Mouse (Mus musculus) heart, embryonic 11.5 days (tissue): ENCODE results near the gene Osr1. TPM values are rescaled to one million over a fixed set of nuclear protein-coding genes. Genes with fewer than 3 reads are reported as not detected.

Experiments
- ATAC-seq: fragments of 200-750 bp; cut with Nextera tagmentation; replicated peaks from 2 replicates; pipeline ENCODE4 v1.8.0; 2017; ENCODE audit warnings: moderate library complexity; ENCODE audit not compliant: insufficient number of reproducible peaks, low FRiP score, low TSS enrichment
- H3K27ac ChIP-seq: fragments of 300-500 bp; sonication (generic); 2 replicates; pipeline ENCODE4 v1.5.1; 2014; ENCODE audit warnings: mild to moderate bottlenecking, low read depth, low read length
- H3K27me3 ChIP-seq: fragments of 300-500 bp; sonication (generic); 2 replicates; pipeline ENCODE4 v1.6.1; 2014; ENCODE audit warnings: mild to moderate bottlenecking, low read length, mixed read lengths; ENCODE audit not compliant: control insufficient read depth, insufficient read depth
- H3K36me3 ChIP-seq: fragments of 300-500 bp; sonication (generic); 2 replicates; pipeline ENCODE4 v1.6.1; 2014; ENCODE audit warnings: mild to moderate bottlenecking, low read length, moderate library complexity, mixed read lengths; ENCODE audit not compliant: control insufficient read depth, insufficient read depth
- H3K4me1 ChIP-seq: fragments of 300-500 bp; sonication (generic); 2 replicates; pipeline ENCODE4 v1.6.1; 2014; ENCODE audit warnings: low read length; ENCODE audit not compliant: control insufficient read depth, insufficient read depth
- H3K4me2 ChIP-seq: fragments of 300-500 bp; sonication (generic); 2 replicates; pipeline ENCODE4 v1.6.1; 2014; ENCODE audit warnings: mild to moderate bottlenecking, moderate library complexity
- H3K4me3 ChIP-seq: fragments of 300-500 bp; sonication (generic); 2 replicates; pipeline ENCODE4 v1.5.1; 2014; ENCODE audit warnings: low read depth, low read length
- H3K9ac ChIP-seq: fragments of 300-500 bp; sonication (generic); 2 replicates; pipeline ENCODE4 v1.6.1; 2014; ENCODE audit warnings: mild to moderate bottlenecking, low read depth, low read length, moderate library complexity
- H3K9me3 ChIP-seq: fragments of 300-500 bp; sonication (generic); replicated peaks from 2 replicates; pipeline ENCODE4 v1.6.1; 2016; ENCODE audit warnings: low read length; ENCODE audit not compliant: control insufficient read depth
- WGBS: fragments of 180-500 bp; shearing (Covaris S2); extraction: QIAGEN DNeasy Blood & Tissue Kit; methylation state at CpG from one replicate; pipeline ENCODE4 v1.1.7; 2014; ENCODE audit not compliant: insufficient replicate concordance; 5-methylcytosine and 5-hydroxymethylcytosine counted together
- polyA plus RNA-seq: library from polyadenylated mRNA; unstranded; fragments of >200 nt; fragmentation: Nextera tagmentation; extraction: Ambion mirVana; gene quantifications from 2 replicates; pipeline ENCODE4 v1.2.1, GENCODE M21; 2014

Gene Osr1
- polyA plus RNA-seq, 1 experiment from 2014 or later, result 13.5 TPM

- peaks cover 56% of the 10 kb centered on the region for H3K27me3 ChIP-seq
- H3K9me3 ChIP-seq, result no peaks in the 10 kb centered on the region
- no peak overlapping the region for H3K4me3 ChIP-seq
- WGBS, result 14% methylated on average over 14 of the region's 14 CpGs
- no peak for ATAC-seq
- H3K36me3 ChIP-seq, result no peaks in the 10 kb centered on the region
- H3K4me1 ChIP-seq, result peaks cover 4% of the 10 kb centered on the region; the same call in 1 of the 2 replicates
- H3K4me2 ChIP-seq, result 0 out of 2 replicates have a peak overlapping the region, but pooled peaks have one; percentile 12
- no peak overlapping the region for H3K27ac ChIP-seq
- no peak overlapping the region for H3K9ac ChIP-seq
These were observed 12.5 kb downstream of the Osr1 start for GRCm38 (mm10) chr12:9582248-9582995.

DNA sequence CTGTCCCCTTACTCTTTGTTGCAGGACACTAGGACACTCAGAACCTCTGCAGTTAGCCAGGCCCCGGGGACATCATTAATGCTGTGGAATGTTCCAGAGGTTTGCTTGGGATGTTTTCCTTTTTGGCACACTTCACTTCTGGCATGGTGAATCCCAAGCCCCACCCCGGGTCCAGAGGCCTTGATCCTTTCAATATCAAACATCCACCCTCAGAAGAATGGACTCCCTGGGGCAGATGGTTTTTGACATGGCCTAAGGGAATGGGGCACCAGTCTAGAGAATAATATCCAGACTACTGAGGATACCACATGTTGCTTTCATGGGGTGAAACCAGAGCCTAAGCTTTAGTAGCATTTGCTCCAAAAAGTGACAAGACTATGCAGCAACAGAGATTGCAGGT is 13.5 kb downstream of the Osr1 start:
- no peaks in the 10 kb centered on the region for H3K36me3 ChIP-seq
- peaks cover 4% of the 10 kb centered on the region; the same call in 1 of the 2 replicates for H3K4me1 ChIP-seq
- no peaks in the 10 kb centered on the region for H3K9me3 ChIP-seq
- H3K27me3 ChIP-seq, result peaks cover 46% of the 10 kb centered on the region
- no peak overlapping the region for H3K9ac ChIP-seq
- H3K4me2 ChIP-seq, result no peak overlapping the region
- 34% methylated on average over 2 of the region's 2 CpGs for WGBS
- no peak overlapping the region for H3K27ac ChIP-seq
- no peak for ATAC-seq
- H3K4me3 ChIP-seq, result no peak overlapping the region

GRCm38 (mm10) chr12:9584366-9585084 is 14.6 kb downstream of the Osr1 start:
- peaks cover 35% of the 10 kb centered on the region for H3K27me3 ChIP-seq
- no peaks in the 10 kb centered on the region for H3K9me3 ChIP-seq
- H3K27ac ChIP-seq, result no peak overlapping the region
- H3K36me3 ChIP-seq, result no peaks in the 10 kb centered on the region
- peak overlapping the region; percentile 37 for H3K4me3 ChIP-seq
- ATAC-seq, result peak; percentile 82
- peak overlapping the region; percentile 73 for H3K4me2 ChIP-seq
- H3K4me1 ChIP-seq, result peaks cover 4% of the 10 kb centered on the region; the same call in 1 of the 2 replicates
- H3K9ac ChIP-seq, result peak overlapping the region; percentile 52; the same call in 1 of the 2 replicates
- 1% methylated on average over 23 of the region's 23 CpGs for WGBS

DNA sequence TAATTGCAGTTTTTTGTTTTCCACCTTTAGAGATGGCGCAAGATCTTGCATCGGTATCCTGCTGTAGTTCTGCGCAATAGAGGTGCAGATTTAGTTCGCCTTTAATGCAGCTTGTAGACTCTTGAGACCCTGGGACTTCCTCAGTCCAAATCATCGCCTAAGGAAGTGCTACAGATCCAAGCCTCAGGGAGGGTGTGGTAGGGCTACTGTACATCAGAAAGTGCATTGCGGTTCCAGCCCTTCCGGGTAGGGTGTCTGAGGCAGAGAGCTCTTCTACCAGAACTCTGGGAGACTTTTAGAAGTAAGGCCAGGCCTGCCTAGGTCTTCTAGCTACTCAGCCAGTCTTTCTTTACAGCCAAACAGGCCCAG is 15.2 kb downstream of the Osr1 start:
- Histone ChIP-seq H3K9me3 (no peaks in the 10 kb centered on the region), H3K36me3 (no peaks in the 10 kb centered on the region), H3K9ac (peak overlapping the region; percentile 52), H3K27me3 (peaks cover 29% of the 10 kb centered on the region), H3K27ac (no peak overlapping the region), H3K4me2 (peak overlapping the region; percentile 73), H3K4me1 (peaks cover 4% of the 10 kb centered on the region; the same call in 1 of the 2 replicates), H3K4me3 (peak overlapping the region; percentile 37)
- ATAC-seq, result peak; percentile 47; the same call in 1 of the 2 replicates
- WGBS, result 0% methylated on average over 7 of the region's 7 CpGs

- no peak overlapping the region for H3K4me3 ChIP-seq
- H3K36me3 ChIP-seq, result no peaks in the 10 kb centered on the region
- peaks cover 10% of the 10 kb centered on the region for H3K27me3 ChIP-seq
- H3K27ac ChIP-seq, result no peak overlapping the region
- ATAC-seq, result no peak
- H3K9ac ChIP-seq, result no peak overlapping the region
- 73% methylated on average over 1 of the region's 1 CpGs for WGBS
- no peaks in the 10 kb centered on the region for H3K4me1 ChIP-seq
- no peaks in the 10 kb centered on the region for H3K9me3 ChIP-seq
- no peak overlapping the region for H3K4me2 ChIP-seq
These were observed 17.8 kb downstream of the Osr1 start for GRCm38 (mm10) chr12:9587732-9588131.

DNA sequence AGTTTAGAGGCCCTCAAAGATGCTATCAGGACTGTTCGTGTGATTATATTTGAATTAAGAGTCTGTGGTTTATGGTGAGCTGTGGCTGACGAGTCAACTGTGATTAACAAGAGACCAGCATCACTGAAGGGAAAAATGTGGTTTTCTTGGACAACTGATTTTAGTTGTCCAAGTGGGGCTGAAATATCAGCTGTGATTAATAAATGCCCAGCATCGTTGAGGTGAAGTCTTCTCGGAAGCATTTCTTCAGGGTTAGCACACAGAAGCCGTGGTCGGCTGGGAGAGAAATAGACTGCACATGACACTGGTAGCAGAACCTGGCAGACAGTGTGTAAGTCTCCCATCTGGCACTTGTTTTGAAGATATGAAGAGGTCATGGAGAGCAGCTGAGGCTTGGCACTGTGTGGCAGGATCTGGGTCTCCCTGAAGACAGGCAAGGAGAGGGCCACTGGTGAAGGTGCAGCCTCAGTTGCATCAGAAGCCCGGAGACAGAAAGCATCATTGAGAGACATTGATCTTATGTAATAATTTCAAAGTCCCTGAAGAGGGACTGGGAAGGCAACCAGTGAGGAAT is 19.7 kb downstream of the Osr1 start:
- 72% methylated on average over 7 of the region's 7 CpGs for WGBS
- ATAC-seq, result no peak
- Histone ChIP-seq H3K27me3 (no peaks in the 10 kb centered on the region), H3K4me1 (no peaks in the 10 kb centered on the region), H3K36me3 (no peaks in the 10 kb centered on the region), H3K9me3 (no peaks in the 10 kb centered on the region), H3K4me2 (no peak overlapping the region), H3K27ac (no peak overlapping the region), H3K4me3 (no peak overlapping the region), H3K9ac (no peak overlapping the region)

GRCm38 (mm10) chr12:9591141-9591540 is 21.2 kb downstream of the Osr1 start:
- Histone ChIP-seq H3K27ac (no peak overlapping the region), H3K4me1 (no peaks in the 10 kb centered on the region), H3K36me3 (no peaks in the 10 kb centered on the region), H3K9ac (no peak overlapping the region), H3K4me2 (no peak overlapping the region), H3K4me3 (no peak overlapping the region), H3K27me3 (no peaks in the 10 kb centered on the region), H3K9me3 (no peaks in the 10 kb centered on the region)
- no peak for ATAC-seq
- WGBS, result 77% methylated on average over 3 of the region's 3 CpGs

GRCm38 (mm10) chr12:9598219-9598618 is 28.3 kb downstream of the Osr1 start:
- Histone ChIP-seq H3K36me3 (no peaks in the 10 kb centered on the region), H3K9me3 (no peaks in the 10 kb centered on the region), H3K27ac (no peak overlapping the region), H3K27me3 (no peaks in the 10 kb centered on the region), H3K4me1 (no peaks in the 10 kb centered on the region), H3K9ac (no peak overlapping the region), H3K4me3 (no peak overlapping the region), H3K4me2 (no peak overlapping the region)
- no peak for ATAC-seq
